Mouse (Mus musculus) large intestine, adult 2 months (tissue): ENCODE results near the gene Gm21905. TPM values are rescaled to one million over a fixed set of nuclear protein-coding genes. Genes with fewer than 3 reads are reported as not detected.

ENCODE experiments used
- DNase-seq: peaks from one replicate; pipeline ENCODE4 v3.0.0-alpha.2; 2012; ENCODE audit warnings: low read depth, low spot score
- WGBS: fragments of 180-500 bp; shearing (Covaris S2); methylation state at CpG from one replicate; pipeline ENCODE4 v1.1.7; 2018; 5-methylcytosine and 5-hydroxymethylcytosine counted together
- polyA plus RNA-seq: library from polyadenylated mRNA; depleted of rRNA; stranded (reverse); fragments of >200 nt; gene quantifications from 2 replicates; pipeline ENCODE4 v1.2.3, GENCODE M21; 2012; rRNA removed

Gm21905 gene
- not detected in 2 replicates for polyA plus RNA-seq

- 93% methylated on average over 5 of the region's 5 CpGs for WGBS
- no peak for DNase-seq
Observed at GRCm38 (mm10) chr5:67946321-67946720, at the start of gene Gm21905. TSS of gene Gm21905 (minus strand) at chr5:67946421.

GRCm38 (mm10) chr5:67990426-67990825 lies 44.2 kb upstream of the Gm21905 start:
- DNase-seq, result peak; percentile 44

GRCm38 (mm10) chr5:67981946-67982526 lies 35.8 kb upstream of the Gm21905 start:
- no peak for DNase-seq
- WGBS, result 60% methylated on average over 3 of the region's 3 CpGs

- DNase-seq, result no peak
- 85% methylated on average over 7 of the region's 7 CpGs for WGBS
Observed at GRCm38 (mm10) chr5:67969536-67969935, 23.3 kb upstream of the Gm21905 start.

GRCm38 (mm10) chr5:67961708-67962629 lies 15.7 kb upstream of the Gm21905 start:
- DNase-seq, result no peak
- WGBS, result 29% methylated on average over 7 of the region's 7 CpGs

GRCm38 (mm10) chr5:67955486-67955885 lies 9.3 kb upstream of the Gm21905 start:
- no peak for DNase-seq
- WGBS, result 83% methylated on average over 7 of the region's 7 CpGs

GRCm38 (mm10) chr5:67954097-67954496 lies 7.9 kb upstream of the Gm21905 start:
- 84% methylated on average over 4 of the region's 4 CpGs for WGBS

GRCm38 (mm10) chr5:67948074-67948473 lies 1.9 kb upstream of the Gm21905 start:
- 89% methylated on average over 5 of the region's 5 CpGs for WGBS
- no peak for DNase-seq

More at GRCm38 (mm10) chr5:67954097-67954496, 7.9 kb upstream of the Gm21905 start:
- no peak for DNase-seq

- no peak for DNase-seq
Observed at GRCm38 (mm10) chr5:67947006-67947405, 785 bp upstream of the Gm21905 start.

GRCm38 (mm10) chr5:67944074-67944785 lies 2.0 kb downstream of the Gm21905 start:
- WGBS, result 31% methylated on average over 1 of the region's 1 CpGs
- no peak for DNase-seq

- no peak for DNase-seq
- WGBS, result 45% methylated on average over 2 of the region's 2 CpGs
Observed at GRCm38 (mm10) chr5:67943199-67943598, 3.0 kb downstream of the Gm21905 start.

- no peak for DNase-seq
- WGBS, result 49% methylated on average over 2 of the region's 2 CpGs
Observed at GRCm38 (mm10) chr5:67941369-67941768, 4.9 kb downstream of the Gm21905 start, which contains the start of gene Gm5108. TSS of gene Gm5108 (plus strand) at chr5:67941669.

- peak; percentile 93 for DNase-seq
- 6% methylated on average over 2 of the region's 2 CpGs for WGBS
Observed at GRCm38 (mm10) chr5:67931623-67932022, 14.6 kb downstream of the Gm21905 start.

GRCm38 (mm10) chr5:67930584-67930983 lies 15.6 kb downstream of the Gm21905 start:
- DNase-seq, result no peak
- WGBS, result 44% methylated on average over 4 of the region's 4 CpGs

GRCm38 (mm10) chr5:67904555-67904954 lies 41.7 kb downstream of the Gm21905 start:
- WGBS, result 43% methylated on average over 2 of the region's 2 CpGs

GRCm38 (mm10) chr5:67898921-67899320 lies 47.3 kb downstream of the Gm21905 start:
- DNase-seq, result no peak
- WGBS, result 93% methylated on average over 1 of the region's 1 CpGs

More at GRCm38 (mm10) chr5:67904555-67904954, 41.7 kb downstream of the Gm21905 start:
- no peak for DNase-seq

GRCm38 (mm10) chr5:67884422-67885210 lies 61.6 kb downstream of the Gm21905 start:
- DNase-seq, result no peak
- 89% methylated on average over 9 of the region's 9 CpGs for WGBS

- DNase-seq, result no peak
- WGBS, result 46% methylated on average over 1 of the region's 1 CpGs
Observed at GRCm38 (mm10) chr5:67883564-67884171, 62.6 kb downstream of the Gm21905 start.
